ENCODE assay signal across 9 mouse cellular contexts in genomic region chr12:34527761-34528160, GRCm38 (mm10).
DNase-seq lines count a peak whose midpoint lies in the region; ATAC-seq and TF ChIP-seq lines count a peak whose summit lies in the region.
"Had no signal": no experiment of that assay in that cellular context is flagged by ENCODE, and none has a peak within 500 bp of the region (broad histone marks: within the 10 kb centered on the region; RNA-seq: fewer than 3 reads in every experiment).

No protein-coding gene starts in this region.

- TF ChIP-seq CTCF in cortical plate, adult 2 months (IDR thresholded peaks at IDR 0.05; ENCODE audit: extremely low read depth, insufficient read depth, low read length) = no peak
- no peak for TF ChIP-seq CTCF in kidney, adult 2 months (conservative IDR thresholded peaks at IDR 0.05; ENCODE audit: insufficient read depth, insufficient read length, low read depth, low read length)

- intact Hi-C loops in heart, postnatal 36 days (cut with DNase I) = loop anchor here (5.0 kb wide), 2 partner anchors 35 to 75 kb away; no protein-coding TSS in a partner anchor

- no peak for DNase-seq in heart, postnatal 36 days
- no peak for DNase-seq in hindbrain, embryonic 10.5 days (ENCODE audit: low spot score)
- no peak for DNase-seq in right cerebral cortex, postnatal 36 days (ENCODE audit: low spot score in 2 of 2)
- no peak for DNase-seq in layer of hippocampus, adult 9-10 months (ENCODE audit: low spot score)
- DNase-seq in kidney, adult 2 months = no peak
- DNase-seq: liver, postnatal 0 days had no signal

- H3K4me3 ChIP-seq in heart, embryonic 12.5 days = peak overlapping the region; percentile 54
- H3K4me3 ChIP-seq in cortical plate, adult 2 months (ENCODE audit: insufficient read depth, low read length) = peak overlapping the region; percentile 70
- peak overlapping the region; percentile 52 for H3K4me3 ChIP-seq in hindbrain, embryonic 10.5 days
- peak overlapping the region; percentile 27 for H3K4me3 ChIP-seq in midbrain, embryonic 15.5 days
- no peak overlapping the region for H3K4me3 ChIP-seq in kidney, adult 2 months (ENCODE audit: insufficient read depth, low read depth, low read length)

- no peaks in the 10 kb centered on the region for H3K27me3 ChIP-seq in heart, embryonic 12.5 days (replicated peaks)
- no peaks in the 10 kb centered on the region for H3K27me3 ChIP-seq in hindbrain, embryonic 10.5 days (ENCODE audit: insufficient read depth, poor library complexity, severe bottlenecking)
- H3K27me3 ChIP-seq in midbrain, embryonic 15.5 days (replicated peaks) = no peaks in the 10 kb centered on the region
- no peaks in the 10 kb centered on the region for H3K27me3 ChIP-seq in kidney, adult 2 months (replicated peaks; ENCODE audit: control insufficient read depth, insufficient read depth, low read length)

- H3K9ac ChIP-seq in heart, embryonic 12.5 days = peak overlapping the region; percentile 70
- H3K9ac ChIP-seq in midbrain, embryonic 15.5 days = 0 out of 2 replicates have a peak overlapping the region, but pooled peaks have one; percentile 4
- H3K9ac ChIP-seq: liver, postnatal 0 days had no signal

- no peaks in the 10 kb centered on the region for H3K36me3 ChIP-seq in heart, embryonic 12.5 days
- no peaks in the 10 kb centered on the region for H3K36me3 ChIP-seq in hindbrain, embryonic 10.5 days
- no peaks in the 10 kb centered on the region for H3K36me3 ChIP-seq in midbrain, embryonic 15.5 days (replicated peaks)
- no peaks in the 10 kb centered on the region for H3K36me3 ChIP-seq in kidney, adult 2 months (ENCODE audit: control insufficient read depth, insufficient read depth, low read length)

- whole genome bisulfite sequencing in heart, embryonic 12.5 days = 38% methylated on average over 4 of the region's 4 CpGs
- 75% methylated on average over 4 of the region's 4 CpGs for WGBS in hindbrain, embryonic 10.5 days
- WGBS in midbrain, embryonic 15.5 days = 44% methylated on average over 4 of the region's 4 CpGs
- 57% methylated on average over 4 of the region's 4 CpGs for WGBS in kidney, adult 2 months

- H3K4me2 ChIP-seq in heart, embryonic 12.5 days = peak overlapping the region; percentile 75
- peak overlapping the region; percentile 43 for H3K4me2 ChIP-seq in midbrain, embryonic 15.5 days

- peak overlapping the region; percentile 95 for H3K27ac ChIP-seq in heart, embryonic 12.5 days (ENCODE audit: poor library complexity, severe bottlenecking)
- peak overlapping the region; percentile 43 for H3K27ac ChIP-seq in cortical plate, adult 2 months (ENCODE audit: insufficient read depth, low read length)
- peak overlapping the region; percentile 89 for H3K27ac ChIP-seq in hindbrain, embryonic 10.5 days
- H3K27ac ChIP-seq in midbrain, embryonic 15.5 days = peak overlapping the region; percentile 64
- H3K27ac ChIP-seq in kidney, adult 2 months (ENCODE audit: insufficient read depth, low read depth, low read length) = no peak overlapping the region

- no peak for ATAC-seq in heart, embryonic 12.5 days (ENCODE audit: insufficient number of reproducible peaks, low FRiP score)
- 0 out of 2 replicates have a peak, but pooled peaks have one; percentile 28 for ATAC-seq in midbrain, embryonic 15.5 days (replicated peaks)
- ATAC-seq: liver, postnatal 0 days had no signal

- TF ChIP-seq POLR2A in cortical plate, adult 2 months (IDR thresholded peaks at IDR 0.05; ENCODE audit: extremely low read depth, insufficient read depth, low read length) = no peak
- TF ChIP-seq POLR2A in kidney, adult 2 months (IDR thresholded peaks at IDR 0.05; ENCODE audit: low read depth, low read length) = no peak

- H3K9me3 ChIP-seq in heart, embryonic 12.5 days (replicated peaks) = no peaks in the 10 kb centered on the region
- no peaks in the 10 kb centered on the region for H3K9me3 ChIP-seq in hindbrain, embryonic 10.5 days
- no peaks in the 10 kb centered on the region for H3K9me3 ChIP-seq in midbrain, embryonic 15.5 days

- H3K4me1 ChIP-seq in heart, embryonic 12.5 days (replicated peaks) = peaks cover 18% of the 10 kb centered on the region
- H3K4me1 ChIP-seq in cortical plate, adult 2 months (ENCODE audit: control insufficient read depth, insufficient read depth, low read length) = peaks cover 2% of the 10 kb centered on the region
- peaks cover 49% of the 10 kb centered on the region for H3K4me1 ChIP-seq in hindbrain, embryonic 10.5 days (replicated peaks)
- H3K4me1 ChIP-seq in midbrain, embryonic 15.5 days = peaks cover 28% of the 10 kb centered on the region
- H3K4me1 ChIP-seq in kidney, adult 2 months (ENCODE audit: control insufficient read depth, insufficient read depth, low read length) = peaks cover 4% of the 10 kb centered on the region; the same call in 1 of the 2 replicates
